Mouse (Mus musculus): ENCODE measurements around the gene Pitpnm1.

Pitpnm1 gene

GRCm38 (mm10) chr19:4094774-4095303, 5.0 kb upstream of the Pitpnm1 start:
- DNase-seq (ENCODE audit: low spot score): no peak

GRCm38 (mm10) chr19:4095802-4096201, 4.0 kb upstream of the Pitpnm1 start:
- DNase-seq (ENCODE audit: low spot score): no peak

- peak; percentile 98 for DNase-seq (ENCODE audit: low spot score)
Observed at GRCm38 (mm10) chr19:4096642-4097440, 3.0 kb upstream of the Pitpnm1 start, which contains the start of gene Cdk2ap2. Gene Cdk2ap2, plus strand, starts transcription at chr19:4097182.

GRCm38 (mm10) chr19:4097441-4097825, 2.4 kb upstream of the Pitpnm1 start:
- DNase-seq (ENCODE audit: low spot score): peak; percentile 88

- no peak for DNase-seq (ENCODE audit: low spot score)
Observed at GRCm38 (mm10) chr19:4098426-4098825, 1.4 kb upstream of the Pitpnm1 start.

GRCm38 (mm10) chr19:4099056-4099455, 742 bp upstream of the Pitpnm1 start:
- DNase-seq (ENCODE audit: low spot score): peak; percentile 95

GRCm38 (mm10) chr19:4100718-4101261, 992 bp downstream of the Pitpnm1 start:
- DNase-seq (ENCODE audit: low spot score): no peak

- DNase-seq (ENCODE audit: low spot score): no peak
Observed at GRCm38 (mm10) chr19:4101466-4101865, 1.7 kb downstream of the Pitpnm1 start.

GRCm38 (mm10) chr19:4102049-4102448, 2.3 kb downstream of the Pitpnm1 start:
- DNase-seq (ENCODE audit: low spot score): no peak

GRCm38 (mm10) chr19:4102626-4103025, 2.8 kb downstream of the Pitpnm1 start:
- no peak for DNase-seq (ENCODE audit: low spot score)

- no peak for DNase-seq (ENCODE audit: low spot score)
Observed at GRCm38 (mm10) chr19:4103294-4103693, 3.5 kb downstream of the Pitpnm1 start.

GRCm38 (mm10) chr19:4103792-4104191, 4.0 kb downstream of the Pitpnm1 start:
- no peak for DNase-seq (ENCODE audit: low spot score)

GRCm38 (mm10) chr19:4104675-4105194, 4.9 kb downstream of the Pitpnm1 start:
- DNase-seq (ENCODE audit: low spot score): no peak

- DNase-seq (ENCODE audit: low spot score): no peak
Observed at GRCm38 (mm10) chr19:4106654-4107053, 6.9 kb downstream of the Pitpnm1 start.

GRCm38 (mm10) chr19:4108535-4108934, 8.7 kb downstream of the Pitpnm1 start:
- DNase-seq (ENCODE audit: low spot score): no peak

- DNase-seq (ENCODE audit: low spot score): no peak
Observed at GRCm38 (mm10) chr19:4112063-4112960, 12.5 kb downstream of the Pitpnm1 start.

GRCm38 (mm10) chr19:4113186-4113805, 13.5 kb downstream of the Pitpnm1 start:
- no peak for DNase-seq (ENCODE audit: low spot score)

- no peak for DNase-seq (ENCODE audit: low spot score)
Observed at GRCm38 (mm10) chr19:4113806-4114230, 14.0 kb downstream of the Pitpnm1 start.

GRCm38 (mm10) chr19:4114551-4114950, 14.8 kb downstream of the Pitpnm1 start:
- DNase-seq (ENCODE audit: low spot score): no peak

GRCm38 (mm10) chr19:4115144-4115543, 15.3 kb downstream of the Pitpnm1 start:
- DNase-seq (ENCODE audit: low spot score): no peak

GRCm38 (mm10) chr19:4115816-4116215, 16.0 kb downstream of the Pitpnm1 start:
- DNase-seq (ENCODE audit: low spot score): no peak

- DNase-seq (ENCODE audit: low spot score): no peak
Observed at GRCm38 (mm10) chr19:4117006-4117405, 17.2 kb downstream of the Pitpnm1 start.

Measured in c-Kit-positive CD71-positive TER-119-positive erythroid progenitor cells, embryonic 14.5 days (primary cell).